In genomic region chr5:139015097-139015496, GRCm38 (mm10) we compare ENCODE assay signal across 9 mouse cellular contexts. TPM values are rescaled to one million over a fixed set of nuclear protein-coding genes. Genes with fewer than 3 reads are reported as not detected.
DNase-seq lines count a peak whose midpoint lies in the region; ATAC-seq and TF ChIP-seq lines count a peak whose summit lies in the region.
"Had no signal": no experiment of that assay in that cellular context is flagged by ENCODE, and none has a peak within 500 bp of the region (broad histone marks: within the 10 kb centered on the region; RNA-seq: fewer than 3 reads in every experiment).

No protein-coding gene starts in this region.

- peak; percentile 52 for DNase-seq in right cerebral cortex, postnatal 14 days
- no peak for DNase-seq in right cerebral cortex, postnatal 36 days (ENCODE audit: low spot score in 2 of 2)
- DNase-seq in gastrocnemius, adult 2 months = peak; percentile 74
- DNase-seq in kidney, adult 9 months = peak; percentile 79
- peak; percentile 31 to 60 for DNase-seq in lung, postnatal 4 days
- DNase-seq in left cerebral cortex, adult 9 months (ENCODE audit: low spot score in 2 of 2) = no peak
- no peak for DNase-seq in T-cell, adult 2 months (ENCODE audit: low spot score)

- H3K27ac ChIP-seq in gastrocnemius, adult 2 months = no peak overlapping the region
- no peak overlapping the region for H3K27ac ChIP-seq in forebrain, embryonic 12.5 days

- 81% methylated on average over 3 of the region's 3 CpGs for WGBS in forebrain, embryonic 12.5 days

- no peak overlapping the region for H3K9ac ChIP-seq in forebrain, embryonic 12.5 days

- H3K27me3 ChIP-seq in forebrain, embryonic 12.5 days = no peaks in the 10 kb centered on the region

- H3K4me1 ChIP-seq in forebrain, embryonic 12.5 days = no peaks in the 10 kb centered on the region

- intact Hi-C loops in gastrocnemius, adult 2 months (cut with DNase I) = loop anchor here (10.0 kb wide), 1 partner anchor 160 kb away; no protein-coding TSS in a partner anchor

- no peak for TF ChIP-seq CTCF in gastrocnemius, adult 2 months (IDR thresholded peaks at IDR 0.05)

- H3K4me2 ChIP-seq in forebrain, embryonic 12.5 days = no peak overlapping the region

- no peak for ATAC-seq in forebrain, embryonic 12.5 days (ENCODE audit: low FRiP score)

- no peaks in the 10 kb centered on the region for H3K9me3 ChIP-seq in forebrain, embryonic 12.5 days

- H3K4me3 ChIP-seq in gastrocnemius, adult 2 months = no peak overlapping the region
- H3K4me3 ChIP-seq in forebrain, embryonic 12.5 days (replicated peaks) = no peak overlapping the region

- no peaks in the 10 kb centered on the region for H3K36me3 ChIP-seq in forebrain, embryonic 12.5 days (replicated peaks)

RNA-seq across cellular contexts. Expression of gene Pdgfa, which starts 17.9 kb away (rescaled TPM):
- 10 to 100 TPM; 17.8 to 27.4 TPM for total RNA-seq in gastrocnemius, adult 2 months (2021)
- 8.5 and 10.5 TPM in 2 replicates for polyA plus RNA-seq in forebrain, embryonic 12.5 days (2016; fragmentation: Nextera tagmentation; extraction: Ambion mirVana)
- total RNA-seq: neutrophil, adult 5-6 weeks had no signal

Comparison
In these comparisons a context has a peak if more than half of its experiments do, and no peak if none do; other contexts are left out.
1. DNase-seq: peak in right cerebral cortex, postnatal 14 days (single experiment), gastrocnemius, adult 2 months (single experiment), kidney, adult 9 months (single experiment) and lung, postnatal 4 days (2 of 2); none in right cerebral cortex, postnatal 36 days (0 of 2), left cerebral cortex, adult 9 months (0 of 2) and T-cell, adult 2 months (single experiment).